Comparison of ENCODE assay signal across 8 mouse cellular contexts in genomic region chr19:16625610-16626395, GRCm38 (mm10).
DNase-seq lines count a peak whose midpoint lies in the region; ATAC-seq and TF ChIP-seq lines count a peak whose summit lies in the region.

No protein-coding gene starts in this region.

- H3K36me3 ChIP-seq in forebrain, embryonic 10.5 days (replicated peaks) = no peaks in the 10 kb centered on the region
- no peaks in the 10 kb centered on the region for H3K36me3 ChIP-seq in forebrain, embryonic 14.5 days (ENCODE audit: control insufficient read depth, insufficient read depth, low read length)
- H3K36me3 ChIP-seq in midbrain, embryonic 10.5 days = no peaks in the 10 kb centered on the region
- no peaks in the 10 kb centered on the region for H3K36me3 ChIP-seq in midbrain, postnatal 0 days (ENCODE audit: insufficient read depth, low read length)

- H3K4me1 ChIP-seq in forebrain, embryonic 10.5 days = peaks cover 11% of the 10 kb centered on the region
- no peaks in the 10 kb centered on the region for H3K4me1 ChIP-seq in forebrain, embryonic 14.5 days (ENCODE audit: control insufficient read depth, insufficient read depth, low read length)
- peaks cover 8% of the 10 kb centered on the region for H3K4me1 ChIP-seq in midbrain, embryonic 10.5 days
- no peaks in the 10 kb centered on the region for H3K4me1 ChIP-seq in midbrain, postnatal 0 days (ENCODE audit: insufficient read depth, low read length)

- no peak for TF ChIP-seq CTCF in midbrain, postnatal 0 days (IDR thresholded peaks at IDR 0.05)

- no peak for DNase-seq in forebrain, embryonic 10.5 days (ENCODE audit: extremely low spot score, low spot score)
- no peak for DNase-seq in forebrain, embryonic 14.5 days (ENCODE audit: low spot score)
- no peak for DNase-seq in midbrain, embryonic 10.5 days (ENCODE audit: low spot score)
- no peak for DNase-seq in midbrain, postnatal 0 days (ENCODE audit: low spot score)
- peak; percentile 5 to 11 for DNase-seq in kidney, postnatal 4 days
- peak; percentile 16 for DNase-seq in thymus, postnatal 0 days (ENCODE audit: low spot score)
- no peak for DNase-seq in frontal cortex, postnatal 14 days (ENCODE audit: low spot score in 2 of 2)
- no peak for DNase-seq in layer of hippocampus, postnatal 36 days

- H3K27me3 ChIP-seq in forebrain, embryonic 10.5 days (ENCODE audit: poor library complexity, severe bottlenecking) = no peaks in the 10 kb centered on the region
- H3K27me3 ChIP-seq in forebrain, embryonic 14.5 days (replicated peaks; ENCODE audit: control insufficient read depth, insufficient read depth, low read length) = no peaks in the 10 kb centered on the region
- H3K27me3 ChIP-seq in midbrain, embryonic 10.5 days (ENCODE audit: low read depth, poor library complexity, severe bottlenecking) = no peaks in the 10 kb centered on the region
- no peaks in the 10 kb centered on the region for H3K27me3 ChIP-seq in midbrain, postnatal 0 days (ENCODE audit: insufficient read depth, low read length)

- no peak for ATAC-seq in forebrain, embryonic 14.5 days
- ATAC-seq in midbrain, postnatal 0 days (ENCODE audit: low FRiP score) = no peak

- no peak overlapping the region for H3K4me2 ChIP-seq in forebrain, embryonic 14.5 days (ENCODE audit: low read length)
- no peak overlapping the region for H3K4me2 ChIP-seq in midbrain, postnatal 0 days (ENCODE audit: low read depth, low read length, poor library complexity, severe bottlenecking)

- whole genome bisulfite sequencing in forebrain, embryonic 10.5 days = 36% methylated on average over 14 of the region's 14 CpGs
- 39% methylated on average over 14 of the region's 14 CpGs for WGBS in forebrain, embryonic 14.5 days
- WGBS in midbrain, embryonic 10.5 days = 33% methylated on average over 14 of the region's 14 CpGs
- WGBS in midbrain, postnatal 0 days = 39% methylated on average over 14 of the region's 14 CpGs

- H3K9me3 ChIP-seq in forebrain, embryonic 10.5 days = no peaks in the 10 kb centered on the region
- H3K9me3 ChIP-seq in forebrain, embryonic 14.5 days (replicated peaks; ENCODE audit: control insufficient read depth, low read length) = no peaks in the 10 kb centered on the region
- H3K9me3 ChIP-seq in midbrain, embryonic 10.5 days (replicated peaks) = no peaks in the 10 kb centered on the region
- H3K9me3 ChIP-seq in midbrain, postnatal 0 days (ENCODE audit: low read length) = no peaks in the 10 kb centered on the region

- no peak overlapping the region for H3K4me3 ChIP-seq in forebrain, embryonic 10.5 days
- H3K4me3 ChIP-seq in forebrain, embryonic 14.5 days (ENCODE audit: low read depth, low read length) = no peak overlapping the region
- no peak overlapping the region for H3K4me3 ChIP-seq in midbrain, embryonic 10.5 days
- H3K4me3 ChIP-seq in midbrain, postnatal 0 days (ENCODE audit: low read depth, low read length) = no peak overlapping the region

- H3K27ac ChIP-seq in forebrain, embryonic 10.5 days = peak overlapping the region; percentile 40; the same call in 1 of the 2 replicates
- no peak overlapping the region for H3K27ac ChIP-seq in forebrain, embryonic 14.5 days (ENCODE audit: low read depth, low read length)
- peak overlapping the region; percentile 67 for H3K27ac ChIP-seq in midbrain, embryonic 10.5 days (replicated peaks)
- H3K27ac ChIP-seq in midbrain, postnatal 0 days (ENCODE audit: low read depth, low read length) = no peak overlapping the region

- no peak overlapping the region for H3K9ac ChIP-seq in forebrain, embryonic 14.5 days (ENCODE audit: low read length)
- H3K9ac ChIP-seq in midbrain, postnatal 0 days (replicated peaks; ENCODE audit: low read length, poor library complexity, severe bottlenecking) = no peak overlapping the region

Comparison
In these comparisons a context has a peak if more than half of its experiments do, and no peak if none do; other contexts are left out.
1. H3K27ac ChIP-seq: peak in forebrain, embryonic 10.5 days (single experiment) and midbrain, embryonic 10.5 days (single experiment); none in forebrain, embryonic 14.5 days (single experiment) and midbrain, postnatal 0 days (single experiment).
2. DNase-seq: peak in kidney, postnatal 4 days (2 of 2) and thymus, postnatal 0 days (single experiment); none in forebrain, embryonic 10.5 days (single experiment), forebrain, embryonic 14.5 days (single experiment), midbrain, embryonic 10.5 days (single experiment), midbrain, postnatal 0 days (single experiment), frontal cortex, postnatal 14 days (0 of 2) and layer of hippocampus, postnatal 36 days (0 of 2).